Mouse (Mus musculus) limb, embryonic 15.5 days (tissue): ENCODE measurements at regions not wholly inside any gene's neighbourhood (a gene's known extent, or its start where the extent isn't known, plus 50 kb on each side); places are given as distances from the start of the nearest gene placed in this dataset.

ENCODE experiments used
- ATAC-seq: fragments of 200-750 bp; cut with Nextera tagmentation; 2 replicates; pipeline ENCODE4 v1.8.0; 2017; ENCODE audit warnings: low read depth, moderate TSS enrichment; ENCODE audit not compliant: insufficient number of reproducible peaks, low FRiP score, low TSS enrichment
- H3K27ac ChIP-seq: fragments of 300-500 bp; sonication (generic); 2 replicates; pipeline ENCODE4 v1.5.1; 2015; ENCODE audit warnings: moderate library complexity, mild to moderate bottlenecking, inconsistent platforms
- H3K27me3 ChIP-seq: fragments of 300-500 bp; sonication (generic); 2 replicates; pipeline ENCODE4 v1.6.1; 2015; ENCODE audit warnings: inconsistent platforms
- H3K36me3 ChIP-seq: fragments of 300-500 bp; sonication (generic); 2 replicates; pipeline ENCODE4 v1.6.1; 2015; ENCODE audit warnings: inconsistent platforms
- H3K4me1 ChIP-seq: fragments of 300-500 bp; sonication (generic); 2 replicates; pipeline ENCODE4 v1.6.1; 2015; ENCODE audit warnings: inconsistent platforms
- H3K4me2 ChIP-seq: fragments of 300-500 bp; sonication (generic); 2 replicates; pipeline ENCODE4 v1.6.1; 2015; ENCODE audit warnings: mild to moderate bottlenecking, inconsistent platforms
- H3K4me3 ChIP-seq: fragments of 300-500 bp; sonication (generic); 2 replicates; pipeline ENCODE4 v1.5.1; 2015; ENCODE audit warnings: mild to moderate bottlenecking, inconsistent platforms
- H3K9ac ChIP-seq: fragments of 300-500 bp; sonication (generic); 2 replicates; pipeline ENCODE4 v1.6.1; 2015; ENCODE audit warnings: inconsistent platforms
- H3K9me3 ChIP-seq: fragments of 300-500 bp; sonication (generic); 2 replicates; pipeline ENCODE4 v1.6.1; 2016; ENCODE audit warnings: inconsistent platforms
- WGBS: fragments of 180-500 bp; shearing (Covaris S2); methylation state at CpG from one replicate; pipeline ENCODE4 v1.1.7; 2015; 5-methylcytosine and 5-hydroxymethylcytosine counted together

DNA sequence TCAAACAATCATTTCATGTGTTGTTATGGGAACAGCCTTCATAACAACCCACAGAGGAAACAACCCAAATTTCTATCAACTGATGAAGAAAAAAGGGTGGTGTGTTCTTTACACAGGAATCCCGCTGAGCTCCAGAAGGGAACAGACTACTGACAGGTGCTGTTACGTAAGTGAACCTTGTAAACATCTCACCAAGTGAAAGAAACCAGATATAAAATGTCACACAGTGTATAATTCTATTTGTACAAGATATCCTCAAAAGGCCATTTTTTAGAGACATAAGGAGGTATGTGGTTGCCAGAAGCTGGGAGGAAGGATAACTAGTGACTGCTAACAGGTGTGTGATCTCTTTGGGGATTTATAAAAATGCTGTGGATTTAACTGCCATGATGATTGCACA, 119.9 kb downstream of the Plod2 start:
- ATAC-seq: no peak
- Histone ChIP-seq H3K4me3 (no peak overlapping the region), H3K27ac (no peak overlapping the region), H3K4me1 (no peaks in the 10 kb centered on the region), H3K4me2 (no peak overlapping the region), H3K9ac (no peak overlapping the region), H3K27me3 (no peaks in the 10 kb centered on the region), H3K9me3 (no peaks in the 10 kb centered on the region), H3K36me3 (no peaks in the 10 kb centered on the region)
- 47% methylated on average over 2 of the region's 2 CpGs for WGBS

DNA sequence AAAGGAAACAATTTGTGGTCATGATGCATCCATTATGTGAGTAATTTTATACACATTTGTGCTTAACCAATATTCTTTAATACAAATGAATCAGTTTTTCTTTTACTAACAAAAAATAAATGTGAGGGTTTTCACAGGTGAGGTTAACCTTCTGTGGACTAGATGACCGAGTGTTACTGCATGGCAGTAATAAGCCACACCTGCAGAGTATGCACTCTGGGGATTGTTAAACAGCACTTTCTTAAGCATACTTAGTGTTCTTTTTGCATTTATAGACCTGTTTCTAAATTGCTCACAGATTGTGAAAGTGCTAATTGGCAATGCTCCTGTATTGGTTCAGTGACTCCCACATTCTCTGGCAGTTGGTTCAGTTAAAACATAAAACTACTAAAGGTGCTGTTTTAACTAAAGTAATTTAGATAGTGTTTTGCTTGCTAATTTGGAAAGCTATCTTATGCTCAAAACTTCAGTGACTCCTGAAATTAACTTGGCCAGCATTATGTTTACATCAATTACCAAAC, 125.4 kb downstream of the Plod2 start:
- ATAC-seq: no peak
- Histone ChIP-seq H3K27ac (no peak overlapping the region), H3K27me3 (no peaks in the 10 kb centered on the region), H3K4me3 (no peak overlapping the region), H3K36me3 (no peaks in the 10 kb centered on the region), H3K4me1 (no peaks in the 10 kb centered on the region), H3K9me3 (no peaks in the 10 kb centered on the region), H3K4me2 (no peak overlapping the region), H3K9ac (no peak overlapping the region)
- WGBS: 31% methylated on average over 1 of the region's 1 CpGs

DNA sequence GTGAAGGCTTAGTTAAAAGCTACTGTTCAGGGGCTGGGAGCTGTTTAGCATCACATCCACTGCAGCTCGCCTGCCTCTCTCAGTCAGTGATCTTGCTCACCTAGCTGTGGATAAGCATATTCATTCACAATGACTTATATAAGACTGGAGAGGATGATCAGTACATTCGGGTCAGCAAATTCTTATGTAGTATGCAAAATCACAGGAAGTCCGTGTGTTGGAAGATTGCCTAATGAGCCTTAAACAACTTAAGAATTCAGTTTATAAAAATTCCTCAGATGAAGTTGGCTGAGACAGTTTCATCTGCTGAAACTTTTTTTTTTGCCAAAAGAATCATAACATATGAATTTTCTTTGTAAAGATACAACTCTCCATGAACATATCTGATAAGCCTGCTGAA, 129.9 kb downstream of the Plod2 start:
- Histone ChIP-seq H3K4me2 (no peak overlapping the region), H3K4me3 (no peak overlapping the region), H3K27ac (no peak overlapping the region), H3K36me3 (no peaks in the 10 kb centered on the region), H3K9me3 (no peaks in the 10 kb centered on the region), H3K4me1 (no peaks in the 10 kb centered on the region), H3K27me3 (no peaks in the 10 kb centered on the region), H3K9ac (no peak overlapping the region)
- ATAC-seq: no peak
- 65% methylated on average over 3 of the region's 3 CpGs for WGBS

DNA sequence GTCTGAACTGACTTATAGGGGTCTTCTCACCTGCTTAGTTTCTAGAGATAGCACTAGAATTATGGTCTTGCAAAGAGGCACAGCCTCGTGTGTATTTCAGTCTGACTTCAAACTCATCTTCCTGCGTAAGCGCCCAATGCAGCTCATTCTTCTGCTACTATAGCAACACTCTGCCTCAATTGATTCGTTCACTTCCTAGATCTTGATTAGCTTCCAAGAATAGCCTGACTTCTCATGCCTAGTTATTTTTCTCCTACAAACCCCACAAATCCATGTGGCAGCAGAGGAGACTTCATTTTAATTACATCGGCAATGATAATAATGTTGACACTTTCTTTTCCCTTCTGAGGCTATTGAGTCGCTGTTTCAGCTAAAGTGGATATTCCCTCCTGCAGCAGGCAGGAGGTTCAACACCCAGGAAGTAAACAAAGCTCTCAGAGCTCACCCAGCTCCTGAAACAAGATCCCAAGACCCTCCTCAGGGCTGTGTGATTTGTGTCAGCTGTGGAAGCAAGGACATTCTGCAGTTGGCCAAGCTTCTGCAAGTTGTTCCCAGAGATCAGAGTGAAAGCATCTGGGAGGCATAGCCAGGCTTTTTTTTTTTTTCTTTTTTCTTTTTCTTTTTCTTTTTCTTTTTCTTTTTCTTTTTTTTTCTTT, 152.5 kb downstream of the Plod2 start:
- Histone ChIP-seq H3K9me3 (no peaks in the 10 kb centered on the region), H3K27me3 (no peaks in the 10 kb centered on the region), H3K27ac (no peak overlapping the region), H3K9ac (no peak overlapping the region), H3K36me3 (no peaks in the 10 kb centered on the region), H3K4me2 (no peak overlapping the region), H3K4me1 (no peaks in the 10 kb centered on the region), H3K4me3 (no peak overlapping the region)
- no peak for ATAC-seq
- WGBS: 72% methylated on average over 6 of the region's 6 CpGs

DNA sequence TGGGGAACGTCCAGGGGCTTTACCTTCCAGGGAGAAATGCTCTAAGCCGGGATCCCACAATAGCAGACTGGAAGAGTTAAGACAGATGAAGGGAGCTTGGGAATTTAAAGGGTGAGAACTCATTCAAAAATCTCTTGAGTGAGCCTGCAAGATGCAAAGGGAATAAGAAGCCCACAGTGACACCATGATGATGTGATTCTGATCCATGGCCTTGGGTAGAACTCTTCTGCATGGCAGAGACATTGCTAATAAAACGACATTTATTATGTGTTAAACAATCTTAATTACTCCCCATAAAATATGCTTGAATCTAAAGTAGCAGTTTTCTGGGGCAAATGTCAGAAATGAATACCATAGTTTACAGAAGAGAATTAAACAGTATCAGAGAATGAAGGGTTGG, 155.9 kb downstream of the Plod2 start:
- ATAC-seq: no peak
- H3K27me3 ChIP-seq: no peaks in the 10 kb centered on the region
- H3K9me3 ChIP-seq: no peaks in the 10 kb centered on the region
- no peak overlapping the region for H3K4me2 ChIP-seq
- H3K27ac ChIP-seq: no peak overlapping the region
- no peaks in the 10 kb centered on the region for H3K36me3 ChIP-seq
- no peak overlapping the region for H3K4me3 ChIP-seq
- no peaks in the 10 kb centered on the region for H3K4me1 ChIP-seq
- no peak overlapping the region for H3K9ac ChIP-seq
- 46% methylated on average over 3 of the region's 3 CpGs for WGBS

DNA sequence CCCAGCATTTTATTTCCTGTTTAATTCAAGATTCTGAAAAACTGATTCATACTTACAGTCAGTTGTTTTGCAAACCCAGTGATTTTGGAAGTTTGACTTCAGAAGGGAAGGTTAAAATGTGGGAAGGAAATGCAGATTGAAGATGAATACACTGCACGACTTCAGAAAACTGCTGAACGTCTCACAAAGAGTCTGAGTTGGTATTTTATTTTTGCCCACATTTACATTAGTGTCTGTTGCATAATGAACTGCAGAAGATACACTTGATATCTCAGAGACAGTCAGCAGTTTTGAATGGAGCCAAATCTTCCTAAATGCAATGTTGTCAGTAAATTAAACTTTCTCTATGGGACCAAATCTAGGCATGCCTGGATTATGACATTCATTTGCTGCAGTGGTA, 162.7 kb downstream of the Plod2 start:
- Histone ChIP-seq H3K36me3 (no peaks in the 10 kb centered on the region), H3K4me2 (no peak overlapping the region), H3K9ac (no peak overlapping the region), H3K4me1 (no peaks in the 10 kb centered on the region), H3K27ac (no peak overlapping the region), H3K9me3 (no peaks in the 10 kb centered on the region), H3K27me3 (no peaks in the 10 kb centered on the region), H3K4me3 (no peak overlapping the region)
- ATAC-seq: no peak
- WGBS: 73% methylated on average over 2 of the region's 2 CpGs

DNA sequence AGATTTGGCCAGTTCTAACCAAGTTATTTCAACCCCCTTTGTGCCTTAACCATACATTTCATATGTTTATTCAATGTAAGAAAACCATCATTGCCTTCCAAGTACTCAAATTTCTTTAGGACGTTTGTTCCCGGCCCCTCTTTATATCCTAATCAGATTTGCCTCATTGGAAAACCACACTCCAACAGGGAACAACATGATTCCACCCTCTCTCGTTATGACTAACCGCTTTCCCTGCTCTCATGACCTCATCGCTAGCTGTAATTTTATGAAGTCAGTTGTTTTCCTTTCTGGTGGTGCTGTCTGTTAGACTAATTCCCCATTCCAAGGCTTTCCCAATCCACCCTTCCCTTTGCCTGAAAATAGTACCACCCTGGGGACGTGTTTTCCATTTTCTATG, 165.0 kb downstream of the Plod2 start:
- Histone ChIP-seq H3K36me3 (no peaks in the 10 kb centered on the region), H3K27ac (no peak overlapping the region), H3K4me2 (no peak overlapping the region), H3K9me3 (no peaks in the 10 kb centered on the region), H3K4me1 (no peaks in the 10 kb centered on the region), H3K27me3 (no peaks in the 10 kb centered on the region), H3K4me3 (no peak overlapping the region), H3K9ac (no peak overlapping the region)
- ATAC-seq: 0 out of 2 replicates have a peak, but pooled peaks have one; percentile 35
- WGBS: 45% methylated on average over 6 of the region's 6 CpGs

DNA sequence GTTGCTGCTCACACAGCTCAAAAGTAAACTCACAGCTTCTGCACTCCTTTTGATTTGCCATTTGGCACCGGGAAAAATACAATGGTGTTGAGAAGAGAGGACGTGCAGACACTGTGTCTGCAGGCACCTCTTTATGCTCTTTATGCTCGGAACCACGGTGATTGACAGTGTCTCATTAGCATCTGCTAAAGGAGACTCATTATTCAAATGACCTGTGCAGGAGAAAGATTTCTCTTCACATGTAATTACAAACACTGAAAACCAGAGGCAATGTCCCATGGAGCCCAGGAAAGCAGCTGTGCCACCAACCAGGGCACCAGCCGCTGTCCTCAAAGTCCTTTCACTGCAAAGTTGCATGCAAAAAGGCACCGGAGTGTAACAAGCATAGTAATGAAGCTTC, 175.2 kb downstream of the Plod2 start:
- no peak overlapping the region for H3K9ac ChIP-seq
- H3K4me1 ChIP-seq: peaks cover 8% of the 10 kb centered on the region; the same call in 1 of the 2 replicates
- H3K27ac ChIP-seq: no peak overlapping the region
- 58% methylated on average over 6 of the region's 6 CpGs for WGBS
- no peak for ATAC-seq
- no peaks in the 10 kb centered on the region for H3K27me3 ChIP-seq
- no peak overlapping the region for H3K4me2 ChIP-seq
- no peaks in the 10 kb centered on the region for H3K36me3 ChIP-seq
- H3K9me3 ChIP-seq: no peaks in the 10 kb centered on the region
- H3K4me3 ChIP-seq: no peak overlapping the region

DNA sequence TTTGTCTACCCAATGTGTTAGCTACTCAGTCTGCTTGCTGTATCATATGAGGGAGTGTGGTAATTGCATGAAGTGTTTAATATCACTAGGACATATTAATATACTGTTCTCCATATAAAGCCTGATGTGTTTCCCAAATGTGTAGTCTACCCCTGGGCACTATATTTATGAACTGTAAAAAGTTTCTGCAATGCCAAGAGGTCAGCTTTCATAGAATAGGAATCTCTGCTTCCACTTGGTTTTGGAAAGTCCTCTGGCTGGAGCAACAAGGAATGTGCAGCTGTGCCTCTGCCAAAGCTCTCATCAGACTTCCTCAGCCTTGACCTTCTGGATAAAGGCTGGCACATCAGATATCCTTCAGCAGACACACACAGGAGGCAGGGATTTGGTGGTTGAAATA, 176.3 kb downstream of the Plod2 start:
- no peaks in the 10 kb centered on the region for H3K9me3 ChIP-seq
- no peak overlapping the region for H3K9ac ChIP-seq
- ATAC-seq: peak; percentile 80
- no peak overlapping the region for H3K4me2 ChIP-seq
- peaks cover 8% of the 10 kb centered on the region; the same call in 1 of the 2 replicates for H3K4me1 ChIP-seq
- no peak overlapping the region for H3K4me3 ChIP-seq
- peak overlapping the region; percentile 71 for H3K27ac ChIP-seq
- H3K36me3 ChIP-seq: no peaks in the 10 kb centered on the region
- H3K27me3 ChIP-seq: no peaks in the 10 kb centered on the region

DNA sequence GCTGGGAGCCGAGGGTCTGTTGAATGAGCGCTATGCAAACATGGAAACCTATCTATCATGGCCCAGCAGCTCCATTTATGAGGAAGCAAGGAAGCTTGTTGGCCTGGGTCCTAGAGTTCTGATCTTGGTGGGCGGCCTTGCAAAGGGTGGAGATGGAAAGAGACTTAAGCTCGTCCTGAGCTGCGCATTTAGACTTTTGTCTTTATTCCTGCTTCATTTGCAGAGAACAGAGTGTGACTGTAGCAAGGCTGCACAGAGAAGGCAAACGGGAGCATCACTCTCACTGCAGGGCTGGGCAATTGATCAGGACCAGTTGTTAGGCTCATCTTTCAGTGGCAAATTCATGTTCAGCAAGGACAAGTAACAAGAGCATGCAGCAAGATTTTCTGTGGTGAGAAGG, 177.2 kb downstream of the Plod2 start:
- Histone ChIP-seq H3K9ac (no peak overlapping the region), H3K27ac (0 out of 2 replicates have a peak overlapping the region, but pooled peaks have one; percentile 71), H3K9me3 (no peaks in the 10 kb centered on the region), H3K4me1 (peaks cover 8% of the 10 kb centered on the region; the same call in 1 of the 2 replicates), H3K27me3 (no peaks in the 10 kb centered on the region), H3K36me3 (no peaks in the 10 kb centered on the region), H3K4me2 (no peak overlapping the region), H3K4me3 (no peak overlapping the region)
- 63% methylated on average over 6 of the region's 6 CpGs for WGBS
- no peak for ATAC-seq

DNA sequence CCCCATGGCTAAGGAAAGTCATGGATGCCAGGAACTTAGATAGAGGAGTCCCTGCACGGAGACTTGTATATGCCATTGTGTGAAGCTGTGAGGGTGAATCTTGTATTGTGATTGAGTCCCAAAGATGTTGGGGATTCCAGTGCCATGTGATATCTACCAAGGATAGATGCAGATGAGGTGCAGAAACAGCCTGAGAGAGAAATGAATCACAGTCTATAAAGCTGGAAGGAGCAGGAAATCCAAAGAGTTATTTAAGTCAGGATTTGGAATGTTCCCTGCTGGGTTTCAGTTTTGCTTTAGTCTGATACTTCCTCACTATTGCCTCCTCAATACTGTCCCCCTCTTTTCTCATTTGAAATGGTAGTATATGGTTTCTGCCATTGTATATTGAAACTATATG, 186.8 kb downstream of the Plod2 start:
- ATAC-seq: no peak

DNA sequence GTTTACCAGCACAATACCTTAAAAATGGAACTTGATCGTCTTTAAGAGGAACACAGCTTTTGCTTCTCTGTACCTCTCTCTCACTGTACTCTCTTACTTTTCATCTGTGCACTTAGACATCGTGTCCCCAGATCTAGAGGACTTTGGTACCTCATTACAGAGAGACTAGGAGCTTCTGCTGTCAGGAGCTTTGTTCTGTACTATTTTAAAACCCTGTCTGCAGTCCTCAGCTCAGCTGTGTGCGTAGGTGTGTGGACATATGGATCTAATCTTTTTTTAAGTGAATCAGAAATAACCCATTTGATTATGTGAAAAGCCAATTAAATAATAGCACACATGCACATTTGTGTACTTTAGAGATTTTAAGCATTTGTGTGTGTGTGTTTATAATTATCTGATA, 189.4 kb downstream of the Plod2 start:
- Histone ChIP-seq H3K9me3 (no peaks in the 10 kb centered on the region), H3K27ac (no peak overlapping the region), H3K9ac (no peak overlapping the region), H3K4me1 (no peaks in the 10 kb centered on the region), H3K36me3 (no peaks in the 10 kb centered on the region), H3K4me3 (no peak overlapping the region), H3K4me2 (no peak overlapping the region), H3K27me3 (no peaks in the 10 kb centered on the region)
- WGBS: 39% methylated on average over 3 of the region's 3 CpGs
- ATAC-seq: no peak

More for the DNA sequence above, 186.8 kb downstream of the Plod2 start:
- no peak overlapping the region for H3K27ac ChIP-seq
- WGBS: 79% methylated on average over 1 of the region's 1 CpGs
- H3K9ac ChIP-seq: no peak overlapping the region
- H3K27me3 ChIP-seq: no peaks in the 10 kb centered on the region
- no peaks in the 10 kb centered on the region for H3K4me1 ChIP-seq
- no peak overlapping the region for H3K4me2 ChIP-seq
- H3K36me3 ChIP-seq: no peaks in the 10 kb centered on the region
- H3K9me3 ChIP-seq: no peaks in the 10 kb centered on the region
- H3K4me3 ChIP-seq: no peak overlapping the region

DNA sequence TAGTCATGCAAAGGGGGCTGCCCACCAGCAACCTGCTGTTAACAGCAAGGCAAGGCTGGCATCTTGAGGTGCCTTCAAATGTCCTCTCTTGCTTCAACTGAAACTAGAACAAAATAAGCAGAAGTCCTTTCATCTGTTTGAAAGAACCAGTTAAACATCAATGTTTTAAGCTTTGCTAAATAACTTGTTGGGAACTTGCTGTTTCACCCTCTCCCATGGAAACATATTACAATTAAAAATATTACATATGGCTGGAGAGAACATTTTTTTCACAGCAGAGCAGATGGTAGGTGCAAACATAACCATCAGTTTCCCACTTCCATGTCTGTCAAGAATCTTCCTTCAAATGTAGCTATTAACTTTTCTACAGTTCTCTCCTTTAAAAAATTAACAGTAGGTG, 225.5 kb downstream of the Plod2 start:
- Histone ChIP-seq H3K27me3 (no peaks in the 10 kb centered on the region), H3K4me2 (no peak overlapping the region), H3K4me3 (no peak overlapping the region), H3K27ac (no peak overlapping the region), H3K36me3 (no peaks in the 10 kb centered on the region), H3K4me1 (no peaks in the 10 kb centered on the region), H3K9ac (no peak overlapping the region), H3K9me3 (no peaks in the 10 kb centered on the region)
- ATAC-seq: no peak
